Mouse (Mus musculus) spleen, adult 2 months (tissue): ENCODE measurements around the gene Itpr3. TPM values are rescaled to one million over a fixed set of nuclear protein-coding genes. Genes with fewer than 3 reads are reported as not detected.
A peak's percentile ranks its signal among the peaks of the same experiment; 100 is the strongest.

Experiments used
- DNase-seq, 2 experiments: peaks; one replicate each; pipeline versions ENCODE4 v3.0.0 to v3.0.0-alpha.2; 2012 to 2021; ENCODE audit warnings: low spot score in 2 of 2, low read depth in 1 of 2
- H3K27ac ChIP-seq: fragments of 200-500 bp; 2 replicates; pipeline ENCODE4 v1.5.1; 2012; ENCODE audit warnings: low read length, inconsistent platforms; ENCODE audit not compliant: insufficient read depth
- H3K27me3 ChIP-seq: fragments of 200-500 bp; 2 replicates; pipeline ENCODE4 v1.6.1; 2012; ENCODE audit warnings: mild to moderate bottlenecking, moderate library complexity, low read length, inconsistent platforms; ENCODE audit not compliant: control insufficient read depth, insufficient read depth
- H3K36me3 ChIP-seq: fragments of 200-500 bp; 2 replicates; pipeline ENCODE4 v1.6.1; 2012; ENCODE audit warnings: mild to moderate bottlenecking, low read length, inconsistent platforms; ENCODE audit not compliant: control insufficient read depth, insufficient read depth
- H3K4me1 ChIP-seq: fragments of 200-500 bp; 2 replicates; pipeline ENCODE4 v1.6.1; 2011; ENCODE audit warnings: inconsistent platforms; ENCODE audit not compliant: control insufficient read depth, insufficient read depth, insufficient read length
- H3K4me3 ChIP-seq: fragments of 200-500 bp; 2 replicates; pipeline ENCODE4 v1.5.1; 2011; ENCODE audit warnings: mild to moderate bottlenecking, inconsistent platforms; ENCODE audit not compliant: insufficient read depth, insufficient read length; ENCODE audit errors: extremely low read depth
- CTCF ChIP-seq: fragments of 200-500 bp; IDR thresholded peaks from 2 replicates; pipeline ENCODE4 v1.5.1; 2011; ENCODE audit warnings: mild to moderate bottlenecking, inconsistent platforms; ENCODE audit not compliant: insufficient read depth, insufficient read length, insufficient replicate concordance; ENCODE audit errors: extremely low read depth
- POLR2A ChIP-seq: fragments of 200-500 bp; IDR thresholded peaks from 2 replicates; pipeline ENCODE4 v1.6.1; 2011; ENCODE audit warnings: low read depth, low read length, inconsistent platforms
- WGBS: fragments of 180-500 bp; shearing (Covaris S2); methylation state at CpG from one replicate; pipeline ENCODE4 v1.1.7; 2018; 5-methylcytosine and 5-hydroxymethylcytosine counted together
- polyA plus RNA-seq: library from polyadenylated mRNA; depleted of rRNA; stranded (reverse); fragments of >200 nt; gene quantifications from 2 replicates; pipeline ENCODE4 v1.2.3, GENCODE M21; 2012

The Itpr3 gene
- polyA plus RNA-seq, 1 experiment: 50.9 TPM

- Histone ChIP-seq H3K27ac (peak overlapping the region; percentile 93), H3K36me3 (no peaks in the 10 kb centered on the region), H3K27me3 (no peaks in the 10 kb centered on the region), H3K4me1 (peaks cover 28% of the 10 kb centered on the region; the same call in 1 of the 2 replicates), H3K4me3 (peak overlapping the region; percentile 66)
- DNase-seq: peak in 1 of 2 experiments; percentile 51
- 1% methylated on average over 24 of the region's 24 CpGs for WGBS
- TF ChIP-seq POLR2A: peak; percentile 29; the same call in 1 of the 2 replicates
- no peak for TF ChIP-seq CTCF
Observed at GRCm38 (mm10) chr17:27057517-27058055, 482 bp downstream of the Itpr3 start.

DNA sequence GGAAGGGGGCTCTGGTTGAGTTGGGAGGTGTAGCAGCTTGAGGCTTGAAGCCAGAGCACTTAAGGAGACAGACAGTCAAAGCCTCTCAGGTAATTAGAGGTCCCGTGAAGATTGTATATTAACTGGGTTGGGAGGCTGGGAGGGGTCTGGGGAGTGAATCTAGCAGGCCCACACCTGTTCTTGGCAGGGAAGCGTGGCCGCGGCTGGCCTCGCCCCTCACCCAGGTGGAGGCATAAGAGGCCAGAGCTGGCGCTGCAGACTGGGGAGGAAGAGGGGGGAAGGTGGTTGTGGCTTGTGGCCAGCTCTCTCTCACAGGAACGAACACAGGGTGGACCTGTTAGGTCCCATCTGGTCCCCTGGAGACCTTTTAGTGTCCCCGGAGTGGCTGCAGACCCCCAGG lies 3.6 kb downstream of the Itpr3 start:
- Histone ChIP-seq H3K4me1 (peaks cover 43% of the 10 kb centered on the region; the same call in 1 of the 2 replicates), H3K27ac (no peak overlapping the region), H3K4me3 (no peak overlapping the region), H3K36me3 (peaks cover 1% of the 10 kb centered on the region; the same call in 1 of the 2 replicates), H3K27me3 (no peaks in the 10 kb centered on the region)
- 19% methylated on average over 7 of the region's 8 CpGs for WGBS
- DNase-seq: no peak
- no peak for TF ChIP-seq POLR2A
- no peak for TF ChIP-seq CTCF

DNA sequence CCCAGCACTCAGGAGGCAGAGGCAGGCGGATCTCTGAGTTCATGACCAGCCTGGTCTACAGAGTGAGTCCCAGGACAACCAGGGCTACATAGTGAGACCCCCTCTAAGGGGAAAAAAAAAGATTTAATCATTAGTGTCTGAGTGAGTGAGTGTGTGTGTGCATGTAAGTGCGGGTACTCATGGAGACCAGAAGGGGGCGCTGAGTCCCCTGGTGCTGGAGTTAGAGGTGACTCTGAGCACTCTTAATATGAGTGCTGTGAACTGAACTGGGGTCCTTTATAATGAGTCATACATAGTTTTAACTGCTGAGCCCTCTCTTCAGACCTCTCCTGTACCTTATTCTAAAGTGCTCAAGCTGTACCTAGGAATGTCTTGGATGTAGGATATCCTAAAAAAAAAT lies 4.6 kb downstream of the Itpr3 start:
- WGBS: 94% methylated on average over 3 of the region's 3 CpGs
- H3K4me3 ChIP-seq: no peak overlapping the region
- no peak for DNase-seq
- H3K4me1 ChIP-seq: peaks cover 45% of the 10 kb centered on the region; the same call in 1 of the 2 replicates
- no peak for TF ChIP-seq POLR2A
- no peak for TF ChIP-seq CTCF
- no peaks in the 10 kb centered on the region for H3K27me3 ChIP-seq
- no peak overlapping the region for H3K27ac ChIP-seq
- H3K36me3 ChIP-seq: peaks cover 1% of the 10 kb centered on the region; the same call in 1 of the 2 replicates

DNA sequence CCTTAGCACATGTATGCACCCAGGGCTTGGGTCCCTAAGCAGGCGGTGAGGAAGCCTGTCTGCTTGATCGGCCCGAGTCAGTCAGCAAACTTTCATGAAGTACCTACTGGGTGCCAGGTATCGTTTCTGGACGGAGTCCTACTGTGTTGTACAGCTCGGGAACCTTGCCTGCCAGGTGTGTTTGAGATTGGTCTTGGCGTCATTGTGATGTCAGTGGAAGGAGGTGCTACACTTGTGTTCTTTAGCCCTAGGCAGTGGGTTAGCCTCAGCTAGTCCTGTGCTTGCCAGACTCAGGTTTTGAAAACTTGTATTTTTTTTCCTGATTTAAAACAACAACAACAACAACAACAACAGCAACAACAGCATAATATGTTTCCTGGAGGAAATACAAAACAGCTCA lies 5.6 kb downstream of the Itpr3 start:
- Histone ChIP-seq H3K4me1 (peaks cover 45% of the 10 kb centered on the region; the same call in 1 of the 2 replicates), H3K4me3 (no peak overlapping the region), H3K27ac (no peak overlapping the region), H3K27me3 (no peaks in the 10 kb centered on the region), H3K36me3 (peaks cover 1% of the 10 kb centered on the region; the same call in 1 of the 2 replicates)
- no peak for TF ChIP-seq POLR2A
- WGBS: 94% methylated on average over 7 of the region's 7 CpGs
- no peak for DNase-seq

DNA sequence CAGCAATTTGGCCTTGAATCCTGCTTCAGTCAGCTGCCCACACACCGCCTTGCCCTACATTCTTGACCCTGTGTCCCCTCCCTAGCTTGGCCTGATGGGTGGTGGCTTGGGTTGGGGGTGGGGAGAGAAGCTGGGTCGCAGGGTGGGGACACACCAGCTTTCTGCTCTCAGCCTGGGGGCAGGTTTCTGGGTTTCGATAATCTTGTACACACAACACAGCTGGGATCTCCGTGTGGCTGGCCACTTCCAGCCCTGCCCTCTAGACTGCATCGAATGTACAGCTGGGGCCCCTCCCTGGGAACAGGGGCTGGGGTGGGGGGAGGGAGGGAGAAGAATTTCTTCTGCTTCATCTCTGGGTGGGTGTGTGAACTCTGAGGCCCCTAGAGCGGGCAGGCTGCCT lies 6.6 kb downstream of the Itpr3 start:
- DNase-seq: no peak
- H3K27ac ChIP-seq: no peak overlapping the region
- no peak overlapping the region for H3K4me3 ChIP-seq
- no peak for TF ChIP-seq CTCF
- TF ChIP-seq POLR2A: no peak
- 37% methylated on average over 6 of the region's 6 CpGs for WGBS
- peaks cover 41% of the 10 kb centered on the region; the same call in 1 of the 2 replicates for H3K4me1 ChIP-seq
- no peaks in the 10 kb centered on the region for H3K27me3 ChIP-seq
- H3K36me3 ChIP-seq: peaks cover 1% of the 10 kb centered on the region; the same call in 1 of the 2 replicates

DNA sequence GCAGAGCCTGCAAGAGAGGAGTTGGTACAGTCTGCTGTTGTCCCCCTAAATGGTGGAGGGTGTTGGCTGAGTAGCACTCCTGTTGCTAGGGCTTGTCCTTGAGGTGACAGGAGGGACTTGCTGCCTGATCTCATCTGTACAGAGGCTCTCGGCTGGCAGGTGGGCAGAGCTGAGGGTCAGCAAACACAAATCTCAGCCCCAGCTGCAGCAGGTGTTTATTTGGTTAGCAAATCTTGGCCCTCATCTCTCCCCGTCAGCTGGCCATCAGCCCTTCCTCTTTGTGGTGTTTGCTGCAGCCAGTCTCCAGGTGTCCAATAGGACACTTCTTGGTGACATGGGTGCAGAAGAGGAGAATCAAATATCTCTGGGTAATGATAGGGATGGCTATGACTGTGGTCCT lies 7.1 kb downstream of the Itpr3 start:
- TF ChIP-seq CTCF (no peak), POLR2A (no peak)
- 42% methylated on average over 2 of the region's 2 CpGs for WGBS

DNA sequence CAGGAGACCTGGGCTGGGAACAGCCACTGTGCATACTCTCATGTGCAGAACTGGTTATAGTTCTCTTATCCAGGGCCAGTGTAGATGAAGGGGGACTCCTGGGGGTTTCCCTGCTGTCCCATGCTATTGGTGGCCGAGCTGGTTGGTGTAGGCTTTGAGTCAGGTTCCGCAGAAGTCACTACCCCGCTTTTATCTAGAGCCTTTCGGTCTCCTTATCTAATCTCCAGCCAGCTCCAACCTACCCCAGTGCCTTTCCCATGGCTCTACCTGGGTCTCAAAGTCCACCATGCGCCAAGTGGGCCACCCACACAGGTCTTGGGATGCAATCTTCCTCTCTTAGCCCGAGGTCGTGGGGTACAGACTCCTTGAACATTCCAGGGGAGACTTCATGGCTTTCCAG lies 9.0 kb downstream of the Itpr3 start:
- no peak overlapping the region for H3K27ac ChIP-seq
- H3K27me3 ChIP-seq: no peaks in the 10 kb centered on the region
- no peak for DNase-seq
- peaks cover 18% of the 10 kb centered on the region; the same call in 1 of the 2 replicates for H3K4me1 ChIP-seq
- peaks cover 1% of the 10 kb centered on the region; the same call in 1 of the 2 replicates for H3K36me3 ChIP-seq
- no peak overlapping the region for H3K4me3 ChIP-seq
- TF ChIP-seq POLR2A: no peak
- TF ChIP-seq CTCF: no peak
- 89% methylated on average over 7 of the region's 7 CpGs for WGBS

More for the DNA sequence above, 7.1 kb downstream of the Itpr3 start:
- Histone ChIP-seq H3K4me3 (no peak overlapping the region), H3K36me3 (peaks cover 1% of the 10 kb centered on the region; the same call in 1 of the 2 replicates), H3K27me3 (no peaks in the 10 kb centered on the region), H3K27ac (no peak overlapping the region), H3K4me1 (peaks cover 36% of the 10 kb centered on the region; the same call in 1 of the 2 replicates)
- no peak for DNase-seq
